Mouse (Mus musculus) cerebellum, adult (tissue): ENCODE measurements around the gene Nek3.
A peak's percentile ranks its signal among the peaks of the same experiment; 100 is the strongest.

Source experiments
- ATAC-seq: cut with Nextera tagmentation; 2 replicates; pipeline ENCODE4 v1.9.2; 2017; ENCODE audit warnings: mild to moderate bottlenecking, moderate library complexity, mixed read lengths; ENCODE audit not compliant: insufficient number of reproducible peaks, low FRiP score, low TSS enrichment

The Nek3 gene

GRCm38 (mm10) chr8:22145831-22146230 lies 20.4 kb downstream of the Nek3 start:
- no peak for ATAC-seq

GRCm38 (mm10) chr8:22143764-22144491 lies 22.3 kb downstream of the Nek3 start:
- peak; percentile 86 for ATAC-seq

- ATAC-seq: no peak
Measured at GRCm38 (mm10) chr8:22142592-22142991, 23.6 kb downstream of the Nek3 start.

DNA sequence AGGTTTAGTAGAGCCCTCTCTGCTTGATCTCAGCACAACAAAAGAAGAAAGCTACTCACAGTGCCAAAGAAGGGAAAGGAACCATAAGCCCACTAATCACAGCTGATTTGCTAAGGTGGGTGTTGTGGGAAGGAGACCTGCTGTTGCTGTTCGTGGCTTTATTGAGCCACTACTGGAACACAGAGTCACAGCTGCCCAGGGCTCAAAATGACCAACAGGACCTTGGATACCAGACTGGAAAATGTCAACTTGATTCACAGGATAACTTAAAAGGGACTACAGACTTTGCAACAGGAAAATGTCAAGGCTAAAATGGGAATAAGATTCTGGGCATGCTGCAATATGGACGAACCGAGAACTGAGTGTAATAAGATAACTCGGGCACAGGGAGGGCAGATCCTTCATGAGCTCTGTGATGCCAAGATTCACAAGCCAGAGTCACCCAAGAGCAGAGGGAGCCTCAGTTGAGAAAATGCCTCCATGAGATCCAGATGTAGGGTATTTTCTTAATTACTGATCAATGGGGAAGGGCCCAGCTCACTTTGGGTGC lies 24.3 kb downstream of the Nek3 start:
- ATAC-seq: no peak

DNA sequence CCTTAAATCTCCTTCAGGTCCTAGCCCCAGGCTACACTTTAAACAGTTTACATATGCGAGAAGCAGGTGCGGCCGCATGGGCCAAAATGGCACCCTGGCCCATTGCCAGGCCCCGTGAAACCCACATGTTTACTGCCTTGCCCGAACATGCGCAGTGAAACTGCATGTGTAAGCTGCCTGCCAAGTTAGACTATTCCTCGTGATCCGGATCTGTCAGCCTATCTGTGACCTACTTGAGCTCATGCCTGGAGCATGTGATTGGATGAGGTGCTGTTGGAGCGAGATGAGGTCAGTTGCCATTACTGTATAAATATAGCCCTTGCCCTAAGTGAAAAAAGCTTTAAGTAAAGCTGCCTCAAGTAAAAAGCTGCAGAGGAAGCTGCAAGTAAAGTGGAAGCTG lies 29.8 kb downstream of the Nek3 start:
- peak; percentile 78 for ATAC-seq

DNA sequence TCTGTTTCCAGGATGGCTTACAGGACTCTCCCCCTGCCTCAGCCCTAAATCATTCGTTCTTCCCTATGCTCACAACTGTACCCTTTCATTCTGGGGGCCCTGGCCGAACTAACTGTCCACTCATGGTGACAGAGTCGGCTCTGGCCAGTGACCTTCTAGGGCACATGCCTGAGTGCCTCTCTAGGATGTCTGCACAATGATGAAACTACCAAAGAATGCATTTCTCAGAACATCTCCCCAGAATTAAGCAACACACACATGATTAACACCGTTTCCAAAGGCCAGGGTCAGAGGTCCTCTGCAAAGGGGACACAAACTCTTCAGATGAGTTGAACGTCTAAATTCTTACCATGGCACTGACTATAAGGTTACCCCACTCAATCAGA lies 31.5 kb downstream of the Nek3 start:
- no peak for ATAC-seq

GRCm38 (mm10) chr8:22134078-22134749 lies 32.0 kb downstream of the Nek3 start:
- no peak for ATAC-seq

DNA sequence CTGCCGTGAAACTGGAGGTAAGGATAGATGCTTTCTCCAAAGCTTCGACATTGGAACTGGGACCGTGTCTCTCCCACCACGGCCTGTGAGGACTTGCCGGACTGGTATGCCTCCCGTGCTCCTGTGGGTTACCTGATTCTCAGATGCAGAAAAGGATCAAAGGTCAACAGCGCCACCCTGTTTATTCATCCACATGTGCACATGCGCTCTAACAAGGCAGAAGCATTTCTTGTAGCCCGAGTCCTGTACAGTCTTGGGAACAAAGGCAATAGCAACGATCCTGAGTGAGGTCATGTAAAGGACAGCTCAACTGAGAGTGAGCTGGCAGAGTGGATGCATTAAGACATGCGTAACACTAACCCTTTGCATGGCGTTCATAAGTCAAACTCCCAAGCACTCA lies 34.2 kb downstream of the Nek3 start:
- ATAC-seq: no peak

DNA sequence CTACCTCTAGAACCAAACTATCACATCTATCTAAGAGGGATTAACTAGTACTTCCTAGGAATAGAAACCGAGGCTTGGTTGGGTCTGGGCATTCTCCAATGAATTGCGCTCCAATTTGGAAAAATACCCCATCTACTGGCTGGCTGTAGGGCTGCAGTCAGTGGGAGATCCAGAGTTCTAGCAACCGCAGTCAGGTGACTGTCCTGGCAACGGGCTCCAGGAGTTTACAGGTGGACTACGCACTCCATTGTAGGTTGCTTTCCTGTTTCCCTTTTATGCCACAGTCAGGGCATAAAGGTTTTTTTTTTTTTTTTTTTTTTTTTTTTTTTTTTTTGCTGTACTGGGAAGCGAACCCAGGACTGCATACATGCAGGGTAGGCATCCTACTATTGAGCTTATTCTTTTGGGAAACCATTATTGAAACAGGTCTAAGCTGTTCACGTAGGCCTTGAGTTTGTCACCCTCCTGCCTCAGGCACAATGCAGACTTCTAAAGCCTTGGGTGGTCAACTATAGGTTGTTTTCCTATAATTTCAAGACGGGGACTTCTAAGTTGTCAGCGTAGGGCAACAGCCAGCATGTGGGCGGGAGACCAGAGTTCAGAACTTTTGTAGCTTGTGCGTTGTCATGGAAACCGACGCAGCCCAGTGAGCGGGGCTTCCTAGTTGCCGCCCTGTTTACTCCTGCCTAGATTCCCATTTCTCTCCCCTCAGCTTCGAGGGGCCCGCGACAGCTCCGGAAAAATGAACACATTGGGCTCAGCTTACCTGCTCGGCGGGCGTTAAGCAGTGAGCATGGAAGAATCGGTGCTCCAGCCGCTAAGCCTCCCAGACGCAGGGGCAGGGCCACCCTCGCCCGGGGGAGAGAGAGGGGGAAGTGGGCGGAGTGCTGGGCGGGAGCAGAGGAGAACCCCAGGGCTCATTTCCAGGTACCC lies 41.7 kb downstream of the Nek3 start, which contains the start of gene Nek5:
Nek5 (minus strand) TSS at position 834 of the 933 bp plus-strand sequence.
- peak; percentile 20; the same call in 1 of the 2 replicates for ATAC-seq

DNA sequence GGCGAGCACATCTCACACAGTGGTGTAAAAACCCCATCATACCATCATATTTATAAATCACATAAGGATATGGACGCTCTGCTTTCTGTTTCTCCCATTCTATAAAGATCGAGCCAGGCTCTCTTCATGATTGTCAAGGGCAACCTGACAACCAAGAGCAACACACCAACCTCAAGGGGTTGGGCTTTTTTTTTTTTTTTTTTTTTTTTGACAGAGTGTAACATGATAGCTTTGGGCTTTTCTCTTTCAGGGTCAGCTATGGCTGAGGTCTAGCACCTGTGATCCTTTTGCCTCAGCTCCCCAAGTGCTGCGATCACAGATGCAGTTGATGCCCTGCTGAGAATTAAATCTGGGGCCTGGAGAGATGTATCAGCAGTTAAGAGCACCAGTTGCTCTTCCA lies 59.2 kb downstream of the Nek3 start:
- no peak for ATAC-seq

- no peak for ATAC-seq
Measured at GRCm38 (mm10) chr8:22091568-22091967, 74.7 kb downstream of the Nek3 start.

DNA sequence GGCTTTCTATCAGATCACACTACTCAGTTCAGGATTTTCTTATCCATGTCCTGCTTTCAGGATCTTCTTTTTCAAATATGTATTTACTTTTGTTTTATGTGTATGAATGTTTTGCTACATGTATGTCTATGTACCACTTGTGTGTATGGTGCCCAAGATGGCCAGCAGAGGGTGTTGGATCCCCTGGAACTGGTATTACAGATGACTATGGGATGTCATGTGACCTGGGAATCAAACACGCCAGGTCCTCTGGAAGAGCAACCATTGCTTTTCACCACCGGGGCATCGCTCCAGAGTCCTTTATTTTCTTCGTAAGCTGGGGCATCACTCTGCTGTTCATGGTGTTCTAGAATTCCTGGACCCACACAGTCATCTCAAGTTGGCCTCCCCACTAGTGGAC lies 77.0 kb downstream of the Nek3 start:
- no peak for ATAC-seq

DNA sequence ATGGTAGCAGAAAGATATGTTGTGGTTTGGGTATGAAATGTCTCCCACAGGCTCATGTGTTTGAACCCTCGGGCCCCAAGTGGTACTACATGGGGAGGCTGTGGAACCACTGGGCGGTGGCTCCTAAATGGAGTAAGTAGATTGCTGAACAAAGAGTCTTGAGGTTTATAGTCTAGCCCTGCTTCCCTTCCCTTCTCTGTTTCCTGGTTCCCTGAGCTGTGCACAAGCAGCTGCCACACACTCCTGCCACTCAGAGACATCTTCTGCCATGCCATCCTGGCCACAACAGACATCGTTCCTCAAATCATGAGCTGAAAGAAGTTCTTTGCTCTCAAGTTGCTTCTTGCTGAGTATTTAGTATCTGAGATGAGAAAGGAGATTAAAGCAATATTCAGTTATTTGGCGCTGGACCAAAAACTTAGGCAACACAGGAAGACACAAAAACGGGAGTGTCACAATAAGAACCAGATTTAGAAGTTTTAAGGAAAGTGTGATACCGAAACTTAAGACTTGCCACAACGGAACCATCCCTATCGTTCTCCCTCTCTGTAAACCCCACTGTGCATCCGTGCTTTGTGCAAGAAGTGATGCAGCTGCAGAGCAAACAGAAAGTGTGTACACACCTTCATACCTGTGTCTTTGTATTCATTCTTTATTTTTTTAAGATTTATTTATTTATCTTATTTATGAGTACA lies 86.8 kb downstream of the Nek3 start:
- ATAC-seq: no peak
